Mouse (Mus musculus) spleen, adult 2 months (tissue): ENCODE data around the gene Bpgm. TPM values are rescaled to one million over a fixed set of nuclear protein-coding genes. Genes with fewer than 3 reads are reported as not detected.

ENCODE experiments used
- DNase-seq, 2 experiments: peaks; one replicate each; pipeline versions ENCODE4 v3.0.0 to v3.0.0-alpha.2; 2012 to 2021; ENCODE audit warnings: low spot score in 2 of 2, low read depth in 1 of 2
- H3K27ac ChIP-seq: fragments of 200-500 bp; 2 replicates; pipeline ENCODE4 v1.5.1; 2012; ENCODE audit warnings: low read length, inconsistent platforms; ENCODE audit not compliant: insufficient read depth
- H3K27me3 ChIP-seq: fragments of 200-500 bp; 2 replicates; pipeline ENCODE4 v1.6.1; 2012; ENCODE audit warnings: mild to moderate bottlenecking, moderate library complexity, low read length, inconsistent platforms; ENCODE audit not compliant: control insufficient read depth, insufficient read depth
- H3K36me3 ChIP-seq: fragments of 200-500 bp; 2 replicates; pipeline ENCODE4 v1.6.1; 2012; ENCODE audit warnings: mild to moderate bottlenecking, low read length, inconsistent platforms; ENCODE audit not compliant: control insufficient read depth, insufficient read depth
- H3K4me1 ChIP-seq: fragments of 200-500 bp; 2 replicates; pipeline ENCODE4 v1.6.1; 2011; ENCODE audit warnings: inconsistent platforms; ENCODE audit not compliant: control insufficient read depth, insufficient read depth, insufficient read length
- H3K4me3 ChIP-seq: fragments of 200-500 bp; 2 replicates; pipeline ENCODE4 v1.5.1; 2011; ENCODE audit warnings: mild to moderate bottlenecking, inconsistent platforms; ENCODE audit not compliant: insufficient read depth, insufficient read length; ENCODE audit errors: extremely low read depth
- CTCF ChIP-seq: fragments of 200-500 bp; IDR thresholded peaks from 2 replicates; pipeline ENCODE4 v1.5.1; 2011; ENCODE audit warnings: mild to moderate bottlenecking, inconsistent platforms; ENCODE audit not compliant: insufficient read depth, insufficient read length, insufficient replicate concordance; ENCODE audit errors: extremely low read depth
- POLR2A ChIP-seq: fragments of 200-500 bp; IDR thresholded peaks from 2 replicates; pipeline ENCODE4 v1.6.1; 2011; ENCODE audit warnings: low read depth, low read length, inconsistent platforms
- WGBS: fragments of 180-500 bp; shearing (Covaris S2); methylation state at CpG from one replicate; pipeline ENCODE4 v1.1.7; 2018; 5-methylcytosine and 5-hydroxymethylcytosine counted together
- polyA plus RNA-seq: library from polyadenylated mRNA; depleted of rRNA; stranded (reverse); fragments of >200 nt; gene quantifications from 2 replicates; pipeline ENCODE4 v1.2.3, GENCODE M21; 2012

Gene Bpgm
- polyA plus RNA-seq, 1 experiment, result 158 TPM

GRCm38 (mm10) chr6:34525499-34525924 lies 49.5 kb downstream of the Bpgm start:
- 92% methylated on average over 1 of the region's 1 CpGs for WGBS

GRCm38 (mm10) chr6:34525927-34526326 lies 49.9 kb downstream of the Bpgm start:
- H3K4me1 ChIP-seq, result no peaks in the 10 kb centered on the region
- H3K27ac ChIP-seq, result no peak overlapping the region
- TF ChIP-seq POLR2A, result no peak
- TF ChIP-seq CTCF, result no peak
- no peaks in the 10 kb centered on the region for H3K36me3 ChIP-seq
- no peak for DNase-seq
- 65% methylated on average over 6 of the region's 6 CpGs for WGBS
- no peak overlapping the region for H3K4me3 ChIP-seq
- H3K27me3 ChIP-seq, result no peaks in the 10 kb centered on the region

More at GRCm38 (mm10) chr6:34525499-34525924, 49.5 kb downstream of the Bpgm start:
- TF ChIP-seq CTCF, result no peak
- no peak for TF ChIP-seq POLR2A
- H3K4me1 ChIP-seq, result no peaks in the 10 kb centered on the region
- no peaks in the 10 kb centered on the region for H3K36me3 ChIP-seq
- H3K4me3 ChIP-seq, result no peak overlapping the region
- no peak overlapping the region for H3K27ac ChIP-seq
- H3K27me3 ChIP-seq, result no peaks in the 10 kb centered on the region
- no peak for DNase-seq

GRCm38 (mm10) chr6:34526389-34526788 lies 50.4 kb downstream of the Bpgm start:
- Histone ChIP-seq H3K4me3 (no peak overlapping the region), H3K27me3 (no peaks in the 10 kb centered on the region), H3K4me1 (no peaks in the 10 kb centered on the region), H3K27ac (no peak overlapping the region), H3K36me3 (no peaks in the 10 kb centered on the region)
- 64% methylated on average over 3 of the region's 3 CpGs for WGBS
- no peak for DNase-seq
- no peak for TF ChIP-seq CTCF
- TF ChIP-seq POLR2A, result no peak

GRCm38 (mm10) chr6:34528131-34528530 lies 52.1 kb downstream of the Bpgm start:
- H3K27ac ChIP-seq, result no peak overlapping the region
- no peak overlapping the region for H3K4me3 ChIP-seq
- no peaks in the 10 kb centered on the region for H3K27me3 ChIP-seq
- 89% methylated on average over 2 of the region's 2 CpGs for WGBS
- no peaks in the 10 kb centered on the region for H3K36me3 ChIP-seq
- H3K4me1 ChIP-seq, result no peaks in the 10 kb centered on the region
- TF ChIP-seq CTCF, result no peak
- TF ChIP-seq POLR2A, result no peak
- no peak for DNase-seq

- 80% methylated on average over 3 of the region's 3 CpGs for WGBS
These were observed 54.0 kb downstream of the Bpgm start for GRCm38 (mm10) chr6:34529992-34530391.

GRCm38 (mm10) chr6:34533055-34533454 lies 57.0 kb downstream of the Bpgm start:
- Histone ChIP-seq H3K4me1 (no peaks in the 10 kb centered on the region), H3K27ac (no peak overlapping the region), H3K36me3 (no peaks in the 10 kb centered on the region), H3K27me3 (no peaks in the 10 kb centered on the region), H3K4me3 (no peak overlapping the region)
- no peak for TF ChIP-seq CTCF
- no peak for TF ChIP-seq POLR2A
- WGBS, result 86% methylated on average over 1 of the region's 1 CpGs
- DNase-seq, result no peak

More at GRCm38 (mm10) chr6:34529992-34530391, 54.0 kb downstream of the Bpgm start:
- no peak overlapping the region for H3K4me3 ChIP-seq
- no peaks in the 10 kb centered on the region for H3K27me3 ChIP-seq
- no peak overlapping the region for H3K27ac ChIP-seq
- no peaks in the 10 kb centered on the region for H3K4me1 ChIP-seq
- TF ChIP-seq CTCF, result no peak
- no peak for TF ChIP-seq POLR2A
- DNase-seq, result no peak
- H3K36me3 ChIP-seq, result no peaks in the 10 kb centered on the region

GRCm38 (mm10) chr6:34533896-34534295 lies 57.9 kb downstream of the Bpgm start:
- DNase-seq, result no peak
- Histone ChIP-seq H3K4me1 (no peaks in the 10 kb centered on the region), H3K36me3 (no peaks in the 10 kb centered on the region), H3K27me3 (no peaks in the 10 kb centered on the region), H3K4me3 (no peak overlapping the region), H3K27ac (no peak overlapping the region)
- 73% methylated on average over 5 of the region's 5 CpGs for WGBS
- TF ChIP-seq CTCF (no peak), POLR2A (no peak)
